Mouse (Mus musculus): ENCODE results near the gene Rnase1.

DNA sequence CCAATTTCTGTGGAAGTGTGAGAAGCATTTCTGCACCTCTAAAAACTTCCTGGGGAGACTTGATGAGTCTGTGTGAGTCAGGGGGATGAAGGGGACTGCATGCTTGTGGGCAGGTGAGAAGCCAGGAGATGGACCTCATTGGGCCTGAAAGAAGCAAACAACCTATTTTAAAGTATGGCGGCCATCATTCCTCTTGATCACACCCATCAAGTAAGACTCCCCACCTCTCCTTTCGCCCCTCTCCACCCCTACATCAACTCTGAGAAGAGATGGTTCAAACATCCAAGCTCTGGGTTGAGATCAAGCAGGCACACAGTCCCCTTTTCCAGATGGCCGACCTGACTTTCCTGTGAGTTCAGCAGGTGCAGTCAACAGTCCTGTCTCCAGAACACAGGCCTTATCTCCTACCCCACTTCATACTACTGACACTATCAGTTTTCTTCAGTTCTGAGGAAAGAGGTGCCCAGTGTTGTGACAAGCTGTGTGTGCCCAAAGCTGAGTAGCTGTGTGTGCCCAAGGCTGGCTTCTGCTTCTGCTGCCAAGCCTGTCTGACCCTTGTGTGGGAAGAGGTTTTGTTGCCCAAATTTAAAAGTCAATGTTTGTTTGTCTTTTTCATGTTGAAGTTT, 3.7 kb upstream of the Rnase1 start:
- TF ChIP-seq CTCF (IDR thresholded peaks at IDR 0.05; ENCODE audit: borderline replicate concordance, control insufficient read depth, extremely low read depth, insufficient read depth, low read length, poor library complexity) (no peak), POLR2A (IDR thresholded peaks at IDR 0.05; ENCODE audit: control insufficient read depth, extremely low read depth, insufficient read depth, low read length, poor library complexity) (no peak)

Data from thymus, adult 2 months (tissue).